Mouse (Mus musculus) neutrophil, adult 5-6 weeks (primary cell): ENCODE results near the gene Cul1. TPM values are rescaled to one million over a fixed set of nuclear protein-coding genes. Genes with fewer than 3 reads are reported as not detected.

ENCODE experiments used
- ATAC-seq: fragments of 151-379, 151-347 bp; 2 replicates; pipeline ENCODE4 v1.8.0; 2017; ENCODE audit warnings: mild to moderate bottlenecking, moderate TSS enrichment; ENCODE audit not compliant: insufficient number of reproducible peaks, poor library complexity, low FRiP score, severe bottlenecking; ENCODE audit errors: extremely low read depth
- total RNA-seq: library from RNA; stranded (forward); fragments of 200-1000 nt; gene quantifications from 2 replicates; pipeline ENCODE4 v1.2.3, GENCODE M21; 2017

Gene Cul1
- total RNA-seq, 1 experiment from 2014 or later = 148 TPM

GRCm38 (mm10) chr6:47467058-47467457 lies 13.9 kb downstream of the Cul1 start:
- no peak for ATAC-seq

GRCm38 (mm10) chr6:47469760-47470159 lies 16.6 kb downstream of the Cul1 start:
- ATAC-seq = no peak

DNA sequence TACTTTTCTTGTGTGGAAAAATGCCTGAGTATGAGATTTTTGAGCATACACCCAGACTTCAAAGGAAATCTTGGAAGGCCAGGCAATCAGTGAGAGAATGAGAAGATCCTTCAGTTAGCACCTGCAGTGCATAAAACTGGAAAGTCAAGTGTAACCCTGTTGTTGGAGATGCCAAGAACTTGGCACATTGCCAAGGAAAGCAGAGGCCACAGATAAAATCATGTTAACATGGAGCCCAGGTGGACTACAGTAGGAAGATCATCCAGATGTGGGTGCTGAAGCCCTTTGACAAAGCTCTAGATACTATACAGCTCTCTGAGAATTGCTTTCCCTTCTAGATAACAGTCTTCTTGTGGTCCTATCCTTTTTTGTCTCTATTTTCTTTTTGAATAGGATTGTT lies 19.2 kb downstream of the Cul1 start:
- no peak for ATAC-seq

DNA sequence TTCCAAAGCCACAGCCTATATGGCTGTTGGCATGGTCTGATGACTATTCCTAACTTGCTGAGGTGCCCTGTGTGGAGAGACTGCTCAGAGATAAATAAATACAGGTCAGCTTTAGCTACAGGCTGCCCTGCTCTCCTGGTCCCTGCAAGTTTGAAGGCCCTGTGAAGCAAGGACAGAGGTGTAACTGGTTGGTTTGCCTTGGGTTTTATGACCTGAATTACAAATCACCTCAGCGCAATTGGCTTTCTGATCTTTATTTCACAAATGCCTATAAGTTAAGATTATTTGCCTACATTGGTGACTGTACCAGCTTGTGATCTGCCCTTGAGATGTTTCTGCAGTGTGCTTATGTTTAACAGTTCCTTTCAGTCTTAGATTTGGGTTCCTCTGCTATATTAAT lies 28.8 kb downstream of the Cul1 start:
- ATAC-seq = no peak

DNA sequence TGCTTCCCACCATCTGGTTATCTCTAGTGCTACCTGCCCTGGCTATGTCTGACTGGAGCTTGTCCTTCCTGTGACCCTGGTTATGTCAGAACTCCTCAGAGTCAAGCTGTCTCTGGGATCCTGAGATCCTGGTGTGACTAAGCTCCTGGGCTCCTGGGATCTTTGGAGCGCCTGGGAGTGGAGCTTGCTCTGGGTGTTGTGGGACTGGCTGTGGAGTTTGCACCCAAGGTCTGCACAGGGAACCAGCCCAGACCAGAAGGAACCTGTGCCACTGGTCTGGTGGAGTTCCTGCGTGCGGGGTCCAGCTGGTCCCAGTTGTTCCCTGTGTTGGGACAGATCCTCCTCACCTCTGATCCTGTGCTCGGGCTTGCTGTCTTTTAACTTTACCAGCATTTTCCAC lies 41.4 kb downstream of the Cul1 start:
- no peak for ATAC-seq

DNA sequence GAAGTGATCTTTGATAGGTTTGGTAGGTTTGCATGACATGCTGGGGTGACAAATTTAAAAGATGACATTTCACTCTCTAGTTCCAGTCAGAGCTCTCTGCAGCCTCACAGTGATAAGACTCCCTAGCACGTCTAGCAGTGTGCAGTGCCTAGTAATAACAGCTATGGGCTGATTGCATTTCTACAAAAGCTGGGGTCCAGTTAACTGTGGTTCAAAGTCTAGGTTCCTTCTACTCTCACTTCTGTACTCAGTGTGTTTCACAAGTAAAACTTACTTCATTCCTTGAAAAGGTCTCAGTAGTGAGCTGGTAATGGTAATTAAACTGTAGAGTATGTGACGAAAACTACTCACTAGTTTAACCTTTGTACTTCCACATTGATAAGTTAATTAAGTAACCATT lies 66.8 kb downstream of the Cul1 start:
- ATAC-seq = no peak

DNA sequence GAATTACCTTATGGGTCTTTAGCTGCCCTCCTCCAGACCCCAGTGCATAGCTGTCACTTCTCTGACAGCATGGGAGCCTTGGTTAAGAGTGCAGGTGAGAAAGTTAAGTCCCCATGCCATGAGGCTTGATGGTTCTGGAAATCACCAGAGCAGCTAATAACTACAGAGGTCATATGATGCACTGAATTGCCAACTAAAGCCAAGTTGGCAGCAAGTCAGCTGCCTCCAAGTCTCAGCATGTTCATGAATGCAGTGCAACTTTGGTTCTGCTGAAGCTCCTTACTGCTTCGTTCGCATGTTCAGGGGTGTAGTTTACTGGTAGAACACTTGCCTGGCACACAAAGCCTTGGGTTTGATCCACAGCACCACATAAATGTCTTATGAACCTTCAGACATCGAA lies 69.2 kb downstream of the Cul1 start:
- no peak for ATAC-seq

DNA sequence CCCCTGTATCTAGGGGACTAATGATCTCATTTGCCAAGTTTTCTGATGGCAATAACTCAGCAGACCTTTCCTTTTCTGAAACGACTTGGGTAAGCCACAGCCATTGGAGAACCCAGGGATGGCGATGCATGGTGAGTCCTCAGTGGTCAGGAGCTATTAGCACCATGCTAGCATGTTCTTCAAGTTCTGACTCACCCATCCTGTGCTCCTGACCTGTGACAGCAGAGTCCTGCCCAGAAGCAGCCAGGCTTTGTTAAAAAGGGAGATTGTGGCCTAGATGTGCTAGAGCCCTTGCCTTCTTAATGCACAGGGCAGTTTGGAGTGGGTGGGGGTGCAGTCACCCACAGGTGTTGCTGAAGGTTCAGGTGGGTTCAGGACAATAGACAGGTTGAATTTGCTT lies 71.8 kb downstream of the Cul1 start:
- no peak for ATAC-seq

DNA sequence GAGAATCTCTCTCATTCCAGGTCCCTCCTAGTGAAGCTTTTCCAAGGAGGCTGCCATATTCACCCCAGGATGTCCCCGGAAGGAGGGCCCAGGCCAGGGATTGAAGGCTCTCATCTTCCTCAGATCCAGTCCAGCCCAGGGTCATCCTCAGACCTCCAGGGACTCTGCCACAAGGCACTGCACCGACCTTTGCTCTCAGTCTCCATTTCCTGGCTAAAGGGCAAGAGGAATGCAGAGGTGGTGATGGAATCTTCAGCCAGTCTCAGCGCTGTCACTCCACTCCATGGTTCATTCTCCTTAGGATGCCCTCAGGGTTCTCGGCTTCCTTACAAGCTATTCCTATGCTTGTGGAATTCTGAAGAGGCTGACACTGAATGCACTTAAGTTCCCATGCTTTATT lies 73.2 kb downstream of the Cul1 start:
- no peak for ATAC-seq

DNA sequence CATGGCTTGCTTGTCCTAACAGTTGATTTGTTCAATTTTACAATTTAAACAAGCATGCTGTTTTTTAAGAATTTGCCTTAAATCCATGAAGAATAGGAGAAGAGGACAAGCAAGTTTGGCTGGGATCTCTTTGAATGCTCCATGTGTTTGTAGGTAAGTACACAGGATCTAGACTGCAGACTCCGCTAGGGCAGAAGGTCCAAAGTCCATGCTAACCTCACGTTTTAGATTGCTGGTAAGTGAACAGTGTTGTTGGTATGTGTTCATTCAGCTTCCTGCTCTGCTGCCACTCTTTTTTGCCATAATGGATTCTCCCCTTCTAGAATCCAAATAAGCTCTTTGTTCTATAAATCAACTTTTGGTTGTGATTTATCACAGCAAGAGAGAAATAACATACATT lies 73.9 kb downstream of the Cul1 start:
- ATAC-seq = no peak

- no peak for ATAC-seq
These were observed 74.5 kb downstream of the Cul1 start for GRCm38 (mm10) chr6:47527655-47528054.

DNA sequence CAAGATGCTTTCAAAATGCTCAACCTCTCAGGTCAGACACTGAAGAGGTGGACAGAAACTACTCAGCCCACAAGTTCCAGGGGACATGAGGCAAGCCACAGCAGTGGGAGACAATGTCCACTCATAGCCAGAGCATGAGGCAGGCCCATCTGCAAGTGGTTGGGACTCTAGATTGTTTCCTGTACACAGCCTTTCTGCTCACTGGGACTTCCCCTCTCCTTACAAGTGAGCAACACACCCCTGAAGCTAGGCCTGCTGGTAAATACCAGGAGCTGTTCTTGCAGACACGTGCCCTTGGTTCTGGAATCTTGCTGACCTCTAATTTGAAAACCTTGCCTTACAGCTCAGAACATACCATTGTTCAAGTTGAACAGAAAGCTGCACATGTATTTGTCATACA lies 79.3 kb downstream of the Cul1 start:
- no peak for ATAC-seq

DNA sequence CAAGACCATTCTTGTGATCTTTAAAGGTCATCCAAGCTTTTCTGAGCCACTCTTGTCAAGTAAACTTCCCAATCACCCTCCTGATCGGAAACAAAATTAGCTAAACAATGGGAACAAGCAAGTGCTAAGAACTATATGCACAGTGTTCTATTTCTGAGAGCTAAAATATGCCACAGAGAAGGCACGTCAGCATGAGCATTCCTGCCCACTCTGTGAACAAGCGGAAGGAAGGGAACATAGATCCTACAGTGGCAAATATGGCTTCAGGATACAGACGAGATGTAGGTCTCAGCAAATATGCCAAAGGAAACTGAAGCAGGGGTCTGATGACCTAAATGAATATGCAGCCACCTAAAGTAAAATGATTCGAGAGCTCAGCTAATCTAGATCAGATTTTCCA lies 82.1 kb downstream of the Cul1 start:
- no peak for ATAC-seq

DNA sequence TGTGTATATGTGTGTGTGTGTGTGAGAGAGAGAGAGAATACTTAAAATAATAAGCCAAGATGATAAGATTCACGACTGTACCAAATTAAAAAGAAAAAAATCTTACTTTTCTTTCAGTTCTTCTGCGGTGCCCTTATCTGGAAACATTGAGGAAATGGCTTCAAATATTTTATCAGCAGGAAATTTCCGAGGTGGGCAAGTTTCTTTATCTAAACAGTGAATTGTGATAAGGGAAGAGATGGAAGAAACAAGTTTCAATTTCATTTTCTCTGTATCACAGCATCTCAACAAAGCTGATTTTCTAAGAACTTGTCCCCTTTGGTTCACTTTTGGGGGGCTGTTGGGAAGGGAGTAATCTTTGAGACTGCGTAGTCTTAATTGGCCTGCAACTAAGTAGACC lies 99.1 kb downstream of the Cul1 start:
- no peak for ATAC-seq

GRCm38 (mm10) chr6:47559287-47559686 lies 106.1 kb downstream of the Cul1 start:
- ATAC-seq = no peak

- ATAC-seq = no peak
These were observed 107.2 kb downstream of the Cul1 start for GRCm38 (mm10) chr6:47560407-47560806.

- 0 out of 2 replicates have a peak, but pooled peaks have one; percentile 23 for ATAC-seq
These were observed 107.6 kb downstream of the Cul1 start for GRCm38 (mm10) chr6:47560846-47561245.

GRCm38 (mm10) chr6:47561426-47561825 lies 108.2 kb downstream of the Cul1 start:
- ATAC-seq = no peak

GRCm38 (mm10) chr6:47565326-47566035 lies 112.3 kb downstream of the Cul1 start:
- ATAC-seq = no peak

DNA sequence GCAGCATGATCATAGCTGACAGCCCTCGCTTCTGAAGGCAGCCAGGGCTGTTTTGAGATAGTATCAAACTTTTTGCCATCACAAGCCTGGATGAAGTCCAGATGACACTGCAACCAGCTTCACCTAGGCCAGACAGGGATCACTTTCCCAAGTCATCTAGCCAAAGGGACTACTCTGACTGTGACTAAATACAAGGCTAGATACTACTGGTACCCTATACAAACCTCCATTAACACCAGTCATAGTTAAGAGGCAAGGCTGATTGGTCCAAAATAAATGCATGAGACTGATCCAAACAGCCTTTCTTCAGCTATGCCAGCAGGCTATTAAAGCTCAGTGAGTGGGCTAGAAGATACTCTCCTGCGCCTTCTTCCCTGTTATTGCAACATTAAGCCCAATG lies 119.7 kb downstream of the Cul1 start:
- ATAC-seq = no peak
